Mouse (Mus musculus) liver, embryonic 14.5 days (tissue): ENCODE results near the gene Stbd1.

Source experiments
- CTCF ChIP-seq: IDR thresholded peaks from 2 replicates; pipeline ENCODE4 v1.5.1; 2016; ENCODE audit warnings: antibody characterized with exemption, low read depth, control low read depth
- EP300 ChIP-seq: IDR thresholded peaks from 2 replicates; pipeline ENCODE4 v1.6.1; 2016; ENCODE audit warnings: antibody characterized with exemption, low read depth

GRCm38 (mm10) chr5:92640861-92641260 lies 38.0 kb downstream of the Stbd1 start:
- no peak for TF ChIP-seq CTCF
- no peak for TF ChIP-seq EP300
